Mouse (Mus musculus) stomach, embryonic 16.5 days (tissue): ENCODE measurements around the gene Cacna1e. TPM values are rescaled to one million over a fixed set of nuclear protein-coding genes. Genes with fewer than 3 reads are reported as not detected.

ENCODE experiments used
- ATAC-seq: fragments of 200-750 bp; cut with Nextera tagmentation; 2 replicates; pipeline ENCODE4 v1.8.0; 2017; ENCODE audit warnings: moderate number of reproducible peaks, moderate TSS enrichment; ENCODE audit not compliant: insufficient read depth, low FRiP score
- H3K27ac ChIP-seq: fragments of 300-500 bp; sonication (generic); 2 replicates; pipeline ENCODE4 v1.5.1; 2014; ENCODE audit warnings: low read length
- H3K27me3 ChIP-seq: fragments of 300-500 bp; sonication (generic); 2 replicates; pipeline ENCODE4 v1.6.1; 2014; ENCODE audit warnings: low read length, control low read depth, mixed read lengths; ENCODE audit not compliant: control insufficient read depth, insufficient read depth
- H3K36me3 ChIP-seq: fragments of 300-500 bp; sonication (generic); 2 replicates; pipeline ENCODE4 v1.6.1; 2014; ENCODE audit warnings: low read length; ENCODE audit not compliant: control insufficient read depth, insufficient read depth
- H3K4me1 ChIP-seq: fragments of 300-500 bp; sonication (generic); 2 replicates; pipeline ENCODE4 v1.6.1; 2014; ENCODE audit warnings: low read length, control low read depth, mixed read lengths; ENCODE audit not compliant: control insufficient read depth, insufficient read depth
- H3K4me2 ChIP-seq: fragments of 300-500 bp; sonication (generic); 2 replicates; pipeline ENCODE4 v1.6.1; 2014; ENCODE audit warnings: low read depth, low read length, mixed read lengths
- H3K4me3 ChIP-seq: fragments of 300-500 bp; sonication (generic); replicated peaks from 2 replicates; pipeline ENCODE4 v1.5.1; 2014; ENCODE audit warnings: mild to moderate bottlenecking, low read length
- H3K9ac ChIP-seq: fragments of 300-500 bp; sonication (generic); 2 replicates; pipeline ENCODE4 v1.6.1; 2014; ENCODE audit warnings: low read length
- H3K9me3 ChIP-seq: fragments of 300-500 bp; sonication (generic); replicated peaks from 2 replicates; pipeline ENCODE4 v1.6.1; 2016; ENCODE audit warnings: low read length, control low read depth; ENCODE audit not compliant: control insufficient read depth
- WGBS: fragments of 180-500 bp; shearing (Covaris S2); extraction: QIAGEN DNeasy Blood & Tissue Kit; methylation state at CpG from one replicate; pipeline ENCODE4 v1.1.7; 2014; 5-methylcytosine and 5-hydroxymethylcytosine counted together
- polyA plus RNA-seq: library from polyadenylated mRNA; unstranded; fragments of >200 nt; fragmentation: Nextera tagmentation; extraction: Ambion mirVana; gene quantifications from 2 replicates; pipeline ENCODE4 v1.2.1, GENCODE M21; 2015

The Cacna1e gene
- polyA plus RNA-seq, 1 experiment from 2014 or later, result 1.2 TPM

DNA sequence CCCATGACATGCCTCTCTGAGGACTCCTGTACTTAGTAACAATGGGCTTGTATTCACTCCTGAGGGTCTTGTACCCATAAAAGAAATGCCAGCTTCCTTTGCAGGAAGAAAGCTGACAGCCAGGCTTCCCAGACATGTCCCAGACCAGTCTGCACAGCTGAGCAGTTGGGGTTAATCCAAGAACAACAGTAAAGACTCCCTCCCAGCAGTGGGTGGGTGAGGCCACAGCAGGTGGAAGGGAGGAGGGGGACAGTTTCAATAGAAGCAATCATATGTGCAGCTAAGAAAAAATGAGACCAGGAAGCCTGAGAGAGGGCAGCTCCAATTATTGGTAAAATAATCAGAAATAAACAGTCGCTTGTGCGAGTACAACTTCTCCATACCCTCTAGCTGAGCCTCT lies 40.9 kb downstream of the Cacna1e start:
- H3K4me2 ChIP-seq, result no peak overlapping the region
- ATAC-seq, result no peak
- H3K27me3 ChIP-seq, result no peaks in the 10 kb centered on the region
- no peaks in the 10 kb centered on the region for H3K9me3 ChIP-seq
- no peak overlapping the region for H3K27ac ChIP-seq
- 72% methylated on average over 2 of the region's 2 CpGs for WGBS
- no peak overlapping the region for H3K9ac ChIP-seq
- no peaks in the 10 kb centered on the region for H3K4me1 ChIP-seq
- no peaks in the 10 kb centered on the region for H3K36me3 ChIP-seq
- H3K4me3 ChIP-seq, result no peak overlapping the region

DNA sequence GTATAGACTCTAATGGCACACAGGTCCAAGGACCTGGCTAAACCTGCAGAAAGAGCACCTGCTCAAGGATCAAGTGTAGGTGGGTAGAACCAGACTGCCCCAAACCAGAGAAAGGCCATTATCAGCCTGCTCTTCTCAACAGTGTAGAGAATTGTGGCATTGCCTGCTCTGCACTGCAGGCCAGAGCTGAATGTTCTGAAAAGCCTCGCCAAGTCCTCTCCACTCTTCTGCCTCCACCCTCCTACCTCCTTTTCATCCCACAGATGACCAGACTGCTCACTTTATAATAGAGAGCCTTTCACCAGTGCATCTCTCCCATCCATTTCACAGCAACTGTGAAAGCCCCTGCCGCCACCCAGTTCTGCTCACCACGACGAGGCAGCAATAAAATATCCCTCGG lies 42.0 kb downstream of the Cacna1e start:
- no peaks in the 10 kb centered on the region for H3K27me3 ChIP-seq
- no peaks in the 10 kb centered on the region for H3K4me1 ChIP-seq
- no peaks in the 10 kb centered on the region for H3K9me3 ChIP-seq
- H3K27ac ChIP-seq, result no peak overlapping the region
- no peak overlapping the region for H3K4me3 ChIP-seq
- H3K4me2 ChIP-seq, result no peak overlapping the region
- 66% methylated on average over 5 of the region's 5 CpGs for WGBS
- no peak for ATAC-seq
- no peaks in the 10 kb centered on the region for H3K36me3 ChIP-seq
- H3K9ac ChIP-seq, result no peak overlapping the region

DNA sequence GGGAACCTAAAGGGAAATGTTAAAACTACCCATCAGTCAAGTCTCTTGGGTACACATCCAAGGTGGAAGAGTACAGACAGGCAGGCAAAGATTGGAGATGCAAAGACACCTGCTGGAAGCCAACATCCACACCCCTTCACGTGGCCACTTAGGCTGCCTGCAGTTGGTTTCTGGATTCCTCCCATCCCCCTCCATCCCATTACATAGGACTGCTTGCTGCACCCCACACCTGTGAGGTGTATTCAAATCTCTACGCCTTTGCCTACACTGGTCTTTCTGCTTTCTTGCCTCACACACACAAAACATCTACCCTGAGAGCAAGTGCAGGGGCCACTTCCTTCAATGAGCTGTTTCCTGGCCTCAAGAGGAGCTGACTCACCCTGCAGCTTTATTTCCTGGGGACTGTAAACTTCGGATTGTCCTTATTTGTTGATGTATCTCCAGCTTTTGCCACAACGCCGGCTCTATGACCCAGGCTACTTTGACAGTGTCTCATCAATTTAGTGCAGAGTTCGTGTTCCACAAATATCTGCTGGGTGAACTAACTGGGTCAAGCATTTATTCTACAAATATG lies 43.2 kb downstream of the Cacna1e start:
- H3K27ac ChIP-seq, result no peak overlapping the region

DNA sequence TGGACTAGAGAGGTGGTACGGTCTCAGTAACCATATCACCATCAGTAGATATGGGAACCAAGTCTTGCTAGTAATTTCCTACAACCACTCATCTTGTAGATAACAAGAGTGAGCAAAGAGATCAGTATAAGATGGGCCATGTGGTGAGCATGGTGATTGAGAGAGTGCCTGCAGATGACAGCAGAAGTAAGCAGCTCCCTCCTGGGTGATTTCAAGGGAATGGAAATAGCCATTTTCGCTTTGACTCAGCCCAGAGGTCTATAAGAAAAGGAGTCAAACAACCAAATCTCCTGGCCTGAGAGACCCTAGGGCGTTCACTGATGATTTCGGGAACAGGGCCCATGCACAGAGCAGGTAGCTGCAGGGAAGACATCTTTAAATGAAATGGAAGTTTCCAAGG lies 45.0 kb downstream of the Cacna1e start:
- H3K27me3 ChIP-seq, result no peaks in the 10 kb centered on the region
- ATAC-seq, result no peak
- 87% methylated on average over 4 of the region's 4 CpGs for WGBS
- no peaks in the 10 kb centered on the region for H3K9me3 ChIP-seq
- H3K36me3 ChIP-seq, result no peaks in the 10 kb centered on the region
- no peak overlapping the region for H3K4me2 ChIP-seq
- no peak overlapping the region for H3K27ac ChIP-seq
- H3K4me1 ChIP-seq, result no peaks in the 10 kb centered on the region
- H3K4me3 ChIP-seq, result no peak overlapping the region
- no peak overlapping the region for H3K9ac ChIP-seq

More for the DNA sequence above, 43.2 kb downstream of the Cacna1e start:
- no peak for ATAC-seq
- Histone ChIP-seq H3K36me3 (no peaks in the 10 kb centered on the region), H3K9ac (no peak overlapping the region), H3K4me1 (no peaks in the 10 kb centered on the region), H3K4me2 (no peak overlapping the region), H3K4me3 (no peak overlapping the region), H3K9me3 (no peaks in the 10 kb centered on the region), H3K27me3 (no peaks in the 10 kb centered on the region)
- 59% methylated on average over 6 of the region's 6 CpGs for whole genome bisulfite sequencing

GRCm38 (mm10) chr1:154836473-154836872 lies 47.8 kb downstream of the Cacna1e start:
- Histone ChIP-seq H3K9me3 (no peaks in the 10 kb centered on the region), H3K9ac (no peak overlapping the region), H3K36me3 (no peaks in the 10 kb centered on the region), H3K27me3 (no peaks in the 10 kb centered on the region), H3K27ac (no peak overlapping the region), H3K4me1 (no peaks in the 10 kb centered on the region), H3K4me2 (no peak overlapping the region), H3K4me3 (no peak overlapping the region)
- 89% methylated on average over 5 of the region's 5 CpGs for WGBS
- ATAC-seq, result no peak

DNA sequence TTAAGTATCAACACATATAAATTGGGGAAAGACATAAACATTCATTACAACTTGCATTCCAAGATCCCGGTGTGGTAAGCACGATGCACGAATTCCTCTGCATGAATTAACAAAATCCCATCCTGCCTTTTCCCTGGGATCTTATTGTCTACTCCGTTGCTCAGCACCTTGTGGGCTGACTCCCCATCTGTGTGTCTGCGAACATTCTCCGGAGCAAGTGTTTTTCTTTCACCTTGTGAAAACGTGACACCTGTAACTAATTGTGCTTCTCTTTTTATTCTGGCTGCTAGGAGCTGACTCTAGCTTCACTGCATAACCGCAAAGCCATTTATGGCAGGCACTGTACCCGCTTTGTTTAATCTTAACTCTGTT lies 52.1 kb downstream of the Cacna1e start:
- Histone ChIP-seq H3K9ac (no peak overlapping the region), H3K36me3 (no peaks in the 10 kb centered on the region), H3K27ac (no peak overlapping the region), H3K9me3 (no peaks in the 10 kb centered on the region), H3K27me3 (no peaks in the 10 kb centered on the region), H3K4me2 (no peak overlapping the region), H3K4me3 (no peak overlapping the region), H3K4me1 (no peaks in the 10 kb centered on the region)
- WGBS, result 64% methylated on average over 9 of the region's 9 CpGs
- ATAC-seq, result no peak

GRCm38 (mm10) chr1:154831269-154832167 lies 52.8 kb downstream of the Cacna1e start:
- 78% methylated on average over 10 of the region's 10 CpGs for WGBS
- Histone ChIP-seq H3K4me2 (no peak overlapping the region), H3K36me3 (no peaks in the 10 kb centered on the region), H3K27me3 (no peaks in the 10 kb centered on the region), H3K27ac (no peak overlapping the region), H3K4me1 (no peaks in the 10 kb centered on the region), H3K9ac (no peak overlapping the region), H3K9me3 (no peaks in the 10 kb centered on the region), H3K4me3 (no peak overlapping the region)
- ATAC-seq, result no peak

DNA sequence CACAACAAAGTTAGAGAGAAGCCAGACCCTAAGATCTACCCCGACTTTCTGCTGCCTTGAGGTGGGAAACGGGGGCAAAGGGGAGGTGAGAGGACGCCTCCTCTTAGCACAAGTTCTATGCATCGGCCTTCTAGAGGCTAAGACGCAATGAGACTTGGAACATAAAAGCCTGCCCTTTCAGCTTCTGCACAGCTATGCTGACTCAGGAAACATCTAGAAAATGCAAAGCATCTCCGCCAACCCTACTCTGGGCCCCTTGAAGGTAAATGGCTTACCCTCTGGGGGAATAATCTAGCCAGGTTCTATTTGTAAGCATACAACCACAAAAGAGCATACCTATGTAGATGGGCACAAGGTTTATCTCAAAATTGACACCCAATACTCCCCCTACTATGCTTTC lies 54.2 kb downstream of the Cacna1e start:
- H3K27me3 ChIP-seq, result no peaks in the 10 kb centered on the region
- no peaks in the 10 kb centered on the region for H3K36me3 ChIP-seq
- H3K27ac ChIP-seq, result no peak overlapping the region
- H3K9ac ChIP-seq, result no peak overlapping the region
- no peak overlapping the region for H3K4me3 ChIP-seq
- H3K9me3 ChIP-seq, result no peaks in the 10 kb centered on the region
- no peak overlapping the region for H3K4me2 ChIP-seq
- H3K4me1 ChIP-seq, result no peaks in the 10 kb centered on the region
- no peak for ATAC-seq
- WGBS, result 77% methylated on average over 6 of the region's 6 CpGs

GRCm38 (mm10) chr1:154823098-154823497 lies 61.2 kb downstream of the Cacna1e start:
- Histone ChIP-seq H3K4me3 (no peak overlapping the region), H3K27ac (no peak overlapping the region), H3K4me2 (no peak overlapping the region), H3K27me3 (no peaks in the 10 kb centered on the region), H3K36me3 (no peaks in the 10 kb centered on the region), H3K4me1 (no peaks in the 10 kb centered on the region), H3K9ac (no peak overlapping the region), H3K9me3 (no peaks in the 10 kb centered on the region)
- ATAC-seq, result no peak
- WGBS, result 59% methylated on average over 3 of the region's 3 CpGs
